Mouse (Mus musculus): ENCODE measurements around the gene Mta1. TPM values are rescaled to one million over a fixed set of nuclear protein-coding genes. Genes with fewer than 3 reads are reported as not detected.
A peak's percentile ranks its signal among the peaks of the same experiment; 100 is the strongest.

The Mta1 gene
- polyA plus RNA-seq, 1 experiment from 2014 or later: 11.3 TPM

- Histone ChIP-seq H3K4me1 (replicated peaks) (no peaks in the 10 kb centered on the region), H3K36me3 (peaks cover 41% of the 10 kb centered on the region), H3K27ac (no peak overlapping the region), H3K9ac (no peak overlapping the region), H3K4me2 (replicated peaks) (no peak overlapping the region), H3K27me3 (replicated peaks) (no peaks in the 10 kb centered on the region), H3K9me3 (no peaks in the 10 kb centered on the region), H3K4me3 (replicated peaks) (no peak overlapping the region)
- no peak for ATAC-seq
- WGBS: 74% methylated on average over 16 of the region's 16 CpGs
These were observed 16.9 kb downstream of the Mta1 start for GRCm38 (mm10) chr12:113114856-113115538.

- Histone ChIP-seq H3K27ac (no peak overlapping the region), H3K4me1 (replicated peaks) (no peaks in the 10 kb centered on the region), H3K9ac (no peak overlapping the region), H3K9me3 (no peaks in the 10 kb centered on the region), H3K4me2 (replicated peaks) (no peak overlapping the region), H3K27me3 (replicated peaks) (no peaks in the 10 kb centered on the region), H3K36me3 (peaks cover 64% of the 10 kb centered on the region), H3K4me3 (replicated peaks) (no peak overlapping the region)
- WGBS: 88% methylated on average over 20 of the region's 20 CpGs
- ATAC-seq: peak; percentile 81
These were observed 21.7 kb downstream of the Mta1 start for GRCm38 (mm10) chr12:113119516-113120410.

- Histone ChIP-seq H3K9me3 (no peaks in the 10 kb centered on the region), H3K27ac (no peak overlapping the region), H3K9ac (no peak overlapping the region), H3K36me3 (peaks cover 75% of the 10 kb centered on the region), H3K27me3 (replicated peaks) (no peaks in the 10 kb centered on the region), H3K4me1 (replicated peaks) (no peaks in the 10 kb centered on the region), H3K4me2 (replicated peaks) (no peak overlapping the region), H3K4me3 (replicated peaks) (no peak overlapping the region)
- WGBS: 80% methylated on average over 6 of the region's 6 CpGs
- no peak for ATAC-seq
These were observed 26.6 kb downstream of the Mta1 start for GRCm38 (mm10) chr12:113124726-113125125.

GRCm38 (mm10) chr12:113130732-113131131 lies 32.7 kb downstream of the Mta1 start:
- no peak overlapping the region for H3K9ac ChIP-seq

GRCm38 (mm10) chr12:113131601-113132000 lies 33.5 kb downstream of the Mta1 start:
- H3K27me3 ChIP-seq (replicated peaks): no peaks in the 10 kb centered on the region
- ATAC-seq: no peak
- no peak overlapping the region for H3K4me2 ChIP-seq (replicated peaks)
- H3K36me3 ChIP-seq: peaks cover 79% of the 10 kb centered on the region
- WGBS: 96% methylated on average over 14 of the region's 14 CpGs
- H3K9me3 ChIP-seq: no peaks in the 10 kb centered on the region
- no peak overlapping the region for H3K27ac ChIP-seq
- H3K9ac ChIP-seq: no peak overlapping the region
- no peak overlapping the region for H3K4me3 ChIP-seq (replicated peaks)
- H3K4me1 ChIP-seq (replicated peaks): 0 out of 2 replicates have a peak, but pooled peaks cover 11% of the 10 kb centered on the region

More at GRCm38 (mm10) chr12:113130732-113131131, 32.7 kb downstream of the Mta1 start:
- ATAC-seq: no peak
- Histone ChIP-seq H3K36me3 (peaks cover 70% of the 10 kb centered on the region), H3K4me3 (replicated peaks) (no peak overlapping the region), H3K9me3 (no peaks in the 10 kb centered on the region), H3K4me1 (replicated peaks) (0 out of 2 replicates have a peak, but pooled peaks cover 11% of the 10 kb centered on the region), H3K4me2 (replicated peaks) (no peak overlapping the region), H3K27me3 (replicated peaks) (no peaks in the 10 kb centered on the region), H3K27ac (no peak overlapping the region)
- 93% methylated on average over 8 of the region's 8 CpGs for WGBS

- WGBS: 40% methylated on average over 2 of the region's 2 CpGs
- H3K9me3 ChIP-seq: no peaks in the 10 kb centered on the region
- H3K27me3 ChIP-seq (replicated peaks): no peaks in the 10 kb centered on the region
- no peak overlapping the region for H3K9ac ChIP-seq
- peaks cover 77% of the 10 kb centered on the region for H3K36me3 ChIP-seq
- H3K4me1 ChIP-seq (replicated peaks): 0 out of 2 replicates have a peak, but pooled peaks cover 11% of the 10 kb centered on the region
- peak; percentile 74 for ATAC-seq
- no peak overlapping the region for H3K27ac ChIP-seq
- no peak overlapping the region for H3K4me2 ChIP-seq (replicated peaks)
- no peak overlapping the region for H3K4me3 ChIP-seq (replicated peaks)
These were observed 34.5 kb downstream of the Mta1 start for GRCm38 (mm10) chr12:113132567-113132966.

- 86% methylated on average over 9 of the region's 9 CpGs for WGBS
- H3K27me3 ChIP-seq (replicated peaks): no peaks in the 10 kb centered on the region
- H3K36me3 ChIP-seq: peaks cover 74% of the 10 kb centered on the region
- ATAC-seq: no peak
- 0 out of 2 replicates have a peak overlapping the region, but pooled peaks have one; percentile 6 for H3K27ac ChIP-seq
- no peak overlapping the region for H3K4me3 ChIP-seq (replicated peaks)
- H3K4me1 ChIP-seq (replicated peaks): 0 out of 2 replicates have a peak, but pooled peaks cover 11% of the 10 kb centered on the region
- H3K9ac ChIP-seq: no peak overlapping the region
- no peak overlapping the region for H3K4me2 ChIP-seq (replicated peaks)
- H3K9me3 ChIP-seq: no peaks in the 10 kb centered on the region
These were observed 35.2 kb downstream of the Mta1 start for GRCm38 (mm10) chr12:113133260-113133659.

- H3K9me3 ChIP-seq: no peaks in the 10 kb centered on the region
- ATAC-seq: peak; percentile 14; the same call in 1 of the 2 replicates
- H3K9ac ChIP-seq: no peak overlapping the region
- peaks cover 15% of the 10 kb centered on the region for H3K4me1 ChIP-seq (replicated peaks)
- peaks cover 68% of the 10 kb centered on the region for H3K36me3 ChIP-seq
- no peak overlapping the region for H3K27ac ChIP-seq
- no peak overlapping the region for H3K4me2 ChIP-seq (replicated peaks)
- 72% methylated on average over 5 of the region's 5 CpGs for WGBS
- H3K27me3 ChIP-seq (replicated peaks): no peaks in the 10 kb centered on the region
- no peak overlapping the region for H3K4me3 ChIP-seq (replicated peaks)
These were observed 35.9 kb downstream of the Mta1 start for GRCm38 (mm10) chr12:113133861-113134403.

- H3K4me1 ChIP-seq (replicated peaks): peaks cover 20% of the 10 kb centered on the region
- no peak overlapping the region for H3K4me2 ChIP-seq (replicated peaks)
- peaks cover 62% of the 10 kb centered on the region for H3K36me3 ChIP-seq
- no peak overlapping the region for H3K4me3 ChIP-seq (replicated peaks)
- ATAC-seq: no peak
- no peak overlapping the region for H3K27ac ChIP-seq
- H3K9ac ChIP-seq: no peak overlapping the region
- 88% methylated on average over 4 of the region's 4 CpGs for WGBS
- H3K9me3 ChIP-seq: no peaks in the 10 kb centered on the region
- H3K27me3 ChIP-seq (replicated peaks): no peaks in the 10 kb centered on the region
These were observed 36.4 kb downstream of the Mta1 start for GRCm38 (mm10) chr12:113134502-113134901.

- Histone ChIP-seq H3K36me3 (peaks cover 54% of the 10 kb centered on the region), H3K9ac (no peak overlapping the region), H3K9me3 (no peaks in the 10 kb centered on the region), H3K27me3 (replicated peaks) (no peaks in the 10 kb centered on the region), H3K4me1 (replicated peaks) (peaks cover 29% of the 10 kb centered on the region), H3K4me3 (replicated peaks) (no peak overlapping the region), H3K27ac (no peak overlapping the region), H3K4me2 (replicated peaks) (no peak overlapping the region)
- WGBS: 88% methylated on average over 7 of the region's 7 CpGs
- ATAC-seq: no peak
These were observed 37.3 kb downstream of the Mta1 start for GRCm38 (mm10) chr12:113135401-113135800.

- peaks cover 8% of the 10 kb centered on the region; the same call in 1 of the 2 replicates for H3K27me3 ChIP-seq (replicated peaks)
- WGBS: 73% methylated on average over 17 of the region's 17 CpGs
- no peak overlapping the region for H3K4me2 ChIP-seq (replicated peaks)
- peaks cover 39% of the 10 kb centered on the region for H3K4me1 ChIP-seq (replicated peaks)
- no peak overlapping the region for H3K27ac ChIP-seq
- no peak overlapping the region for H3K4me3 ChIP-seq (replicated peaks)
- H3K36me3 ChIP-seq: peaks cover 49% of the 10 kb centered on the region
- no peak overlapping the region for H3K9ac ChIP-seq
- no peaks in the 10 kb centered on the region for H3K9me3 ChIP-seq
- no peak for ATAC-seq
These were observed 38.5 kb downstream of the Mta1 start for GRCm38 (mm10) chr12:113136492-113137020.
